ENCODE assay signal across 8 mouse cellular contexts in genomic region chr4:132535406-132536121, GRCm38 (mm10). TPM values are rescaled to one million over a fixed set of nuclear protein-coding genes. Genes with fewer than 3 reads are reported as not detected.
DNase-seq lines count a peak whose midpoint lies in the region; ATAC-seq and TF ChIP-seq lines count a peak whose summit lies in the region.

Gene Dnajc8 (plus strand): TSS chr4:132535550.

- H3K4me2 ChIP-seq in kidney, embryonic 15.5 days: peak within 1 kb of the TSS; percentile 84

- peak; percentile 77 for ATAC-seq in kidney, embryonic 15.5 days (replicated peaks; ENCODE audit: low FRiP score)
- peak; percentile 82 for ATAC-seq in monocyte, adult 5-6 weeks (replicated peaks; ENCODE audit: insufficient number of reproducible peaks, low FRiP score, low TSS enrichment, poor library complexity, severe bottlenecking)

- H3K27me3 ChIP-seq in heart, embryonic 10.5 days (ENCODE audit: insufficient read depth, poor library complexity, severe bottlenecking): no peaks in the 10 kb centered on the region
- no peaks in the 10 kb centered on the region for H3K27me3 ChIP-seq in kidney, embryonic 15.5 days

- under 1% methylated on average over 60 of the region's 60 CpGs for WGBS in heart, embryonic 10.5 days
- 0% methylated on average over 59 of the region's 60 CpGs for WGBS in kidney, embryonic 15.5 days

- H3K4me3 ChIP-seq in bone marrow macrophage, adult 2 months (ENCODE audit: insufficient read depth, low read length): peak within 1 kb of the TSS; percentile 84
- peak within 1 kb of the TSS; percentile 97 for H3K4me3 ChIP-seq in embryonic fibroblast, embryonic 13.5 days (ENCODE audit: insufficient read depth, low read length)
- H3K4me3 ChIP-seq in heart, embryonic 10.5 days: peak within 1 kb of the TSS; percentile 86
- peak within 1 kb of the TSS; percentile 88 for H3K4me3 ChIP-seq in kidney, embryonic 15.5 days (replicated peaks)

- H3K27ac ChIP-seq in bone marrow macrophage, adult 2 months (ENCODE audit: insufficient read depth, low read depth, low read length): peak within 1 kb of the TSS; percentile 65
- H3K27ac ChIP-seq in embryonic fibroblast, embryonic 13.5 days (ENCODE audit: insufficient read depth, low read length): peak within 1 kb of the TSS; percentile 25; the same call in 1 of the 2 replicates
- peak within 1 kb of the TSS; percentile 95 for H3K27ac ChIP-seq in heart, embryonic 10.5 days
- peak within 1 kb of the TSS; percentile 82 for H3K27ac ChIP-seq in kidney, embryonic 15.5 days

- H3K4me1 ChIP-seq in bone marrow macrophage, adult 2 months (ENCODE audit: control insufficient read depth, insufficient read depth, low read length): peaks cover 26% of the 10 kb centered on the region
- H3K4me1 ChIP-seq in embryonic fibroblast, embryonic 13.5 days (ENCODE audit: control insufficient read depth, insufficient read depth, low read length): no peaks in the 10 kb centered on the region; the same call in 1 of the 2 replicates
- peaks cover 23% of the 10 kb centered on the region; the same call in 1 of the 2 replicates for H3K4me1 ChIP-seq in heart, embryonic 10.5 days
- H3K4me1 ChIP-seq in kidney, embryonic 15.5 days: peaks cover 45% of the 10 kb centered on the region

- H3K36me3 ChIP-seq in heart, embryonic 10.5 days: peaks cover 37% of the 10 kb centered on the region
- H3K36me3 ChIP-seq in kidney, embryonic 15.5 days: peaks cover 48% of the 10 kb centered on the region

- DNase-seq in A20 (ENCODE audit: low read depth, low spot score): peak; percentile 95
- peak; percentile 96 for DNase-seq in heart, embryonic 10.5 days (ENCODE audit: low spot score)
- peak; percentile 96 for DNase-seq in liver
- DNase-seq in spleen, postnatal 4 days (ENCODE audit: low spot score in 2 of 2): peak; percentile 97 to 98

- TF ChIP-seq POLR2A in bone marrow macrophage, adult 2 months (IDR thresholded peaks at IDR 0.05; ENCODE audit: borderline replicate concordance, low read depth, low read length): no peak
- TF ChIP-seq POLR2A in embryonic fibroblast, embryonic 13.5 days (IDR thresholded peaks at IDR 0.05; ENCODE audit: low read depth, low read length): peak; percentile 85

- peak within 1 kb of the TSS; percentile 94 for H3K9ac ChIP-seq in kidney, embryonic 15.5 days

- TF ChIP-seq CTCF in bone marrow macrophage, adult 2 months (IDR thresholded peaks at IDR 0.05; ENCODE audit: low read depth, low read length): no peak
- no peak for TF ChIP-seq CTCF in embryonic fibroblast, embryonic 13.5 days (IDR thresholded peaks at IDR 0.05; ENCODE audit: borderline replicate concordance, insufficient read depth, low read length)

- H3K9me3 ChIP-seq in heart, embryonic 10.5 days: no peaks in the 10 kb centered on the region
- H3K9me3 ChIP-seq in kidney, embryonic 15.5 days (replicated peaks): no peaks in the 10 kb centered on the region

RNA-seq across cellular contexts. Expression of gene Dnajc8, which starts in this region (rescaled TPM):
- polyA plus RNA-seq in bone marrow macrophage, adult 2 months (2012; ENCODE audit: insufficient read depth, insufficient read length, missing spikeins): 140 and 155 TPM in 2 replicates
- 146 and 149 TPM in 2 replicates for polyA plus RNA-seq in embryonic fibroblast, embryonic 13.5 days (2011; ENCODE audit: insufficient read length, low read depth, missing spikeins)
- polyA plus RNA-seq in heart, embryonic 10.5 days (2016; fragmentation: Nextera tagmentation; extraction: Ambion mirVana): 143 and 194 TPM in 2 replicates
- polyA plus RNA-seq in kidney, embryonic 15.5 days (2015; fragmentation: Nextera tagmentation; extraction: Ambion mirVana): 166 and 167 TPM in 2 replicates
- total RNA-seq in monocyte, adult 5-6 weeks (2017): 510 to 713 TPM (median 673 TPM) in 3 replicates

Comparison
In these comparisons a context has a peak if more than half of its experiments do, and no peak if none do; other contexts are left out.
1. Peak in every context shown above with its lines: DNase-seq, ATAC-seq, H3K4me3 ChIP-seq and H3K27ac ChIP-seq.
2. H3K27ac ChIP-seq: peak in every context shown above with its lines; median percentile 95 in heart, embryonic 10.5 days; 82 in kidney, embryonic 15.5 days; 65 in bone marrow macrophage, adult 2 months; 25 in embryonic fibroblast, embryonic 13.5 days.